Mouse (Mus musculus) limb, embryonic 14.5 days (tissue): ENCODE measurements around the gene A330070K13Rik. TPM values are rescaled to one million over a fixed set of nuclear protein-coding genes. Genes with fewer than 3 reads are reported as not detected.

ENCODE experiments used
- ATAC-seq: fragments of 200-750 bp; cut with Nextera tagmentation; 2 replicates; pipeline ENCODE4 v1.8.0; 2017; ENCODE audit warnings: low read depth, moderate number of reproducible peaks, moderate TSS enrichment; ENCODE audit not compliant: low FRiP score
- DNase-seq: peaks from one replicate; pipeline ENCODE4 v3.0.0-alpha.2; 2015; ENCODE audit warnings: low spot score
- H3K27ac ChIP-seq: fragments of 300-500 bp; sonication (generic); replicated peaks from 2 replicates; pipeline ENCODE4 v1.5.1; 2014; ENCODE audit warnings: low read depth, mild to moderate bottlenecking, low read length, moderate library complexity, mixed read lengths
- H3K27me3 ChIP-seq: fragments of 300-500 bp; sonication (generic); 2 replicates; pipeline ENCODE4 v1.6.1; 2014; ENCODE audit warnings: low read length, mixed read lengths; ENCODE audit not compliant: control insufficient read depth, insufficient read depth
- H3K36me3 ChIP-seq: fragments of 300-500 bp; sonication (generic); 2 replicates; pipeline ENCODE4 v1.6.1; 2014; ENCODE audit warnings: mild to moderate bottlenecking, low read length, moderate library complexity, mixed read lengths; ENCODE audit not compliant: control insufficient read depth, insufficient read depth
- H3K4me1 ChIP-seq: fragments of 300-500 bp; sonication (generic); 2 replicates; pipeline ENCODE4 v1.6.1; 2014; ENCODE audit warnings: antibody characterized with exemption, low read length, mixed read lengths; ENCODE audit not compliant: control insufficient read depth, insufficient read depth
- H3K4me2 ChIP-seq: fragments of 300-500 bp; sonication (generic); replicated peaks from 2 replicates; pipeline ENCODE4 v1.6.1; 2014; ENCODE audit warnings: low read depth, mild to moderate bottlenecking, low read length, moderate library complexity; ENCODE audit not compliant: severe bottlenecking
- H3K4me3 ChIP-seq: fragments of 300-500 bp; sonication (generic); replicated peaks from 2 replicates; pipeline ENCODE4 v1.5.1; 2014; ENCODE audit warnings: low read length
- H3K9ac ChIP-seq: fragments of 300-500 bp; sonication (generic); 2 replicates; pipeline ENCODE4 v1.6.1; 2014; ENCODE audit warnings: mild to moderate bottlenecking, low read depth, low read length, moderate library complexity; ENCODE audit not compliant: severe bottlenecking
- H3K9me3 ChIP-seq: fragments of 300-500 bp; sonication (generic); 2 replicates; pipeline ENCODE4 v1.6.1; 2016; ENCODE audit warnings: low read length; ENCODE audit not compliant: control insufficient read depth
- POLR2A ChIP-seq: fragments of 200-500 bp; IDR thresholded peaks from 2 replicates; pipeline ENCODE4 v1.8.0; 2012; ENCODE audit warnings: inconsistent platforms, mild to moderate bottlenecking, moderate library complexity, borderline replicate concordance; ENCODE audit not compliant: insufficient read depth, insufficient read length; ENCODE audit errors: extremely low read depth
- WGBS: fragments of 180-500 bp; shearing (Covaris S2); extraction: QIAGEN DNeasy Blood & Tissue Kit; methylation state at CpG from one replicate; pipeline ENCODE4 v1.1.7; 2014; 5-methylcytosine and 5-hydroxymethylcytosine counted together
- polyA plus RNA-seq, 2 experiments: library from polyadenylated mRNA; depleted of rRNA in 1 of 2; stranded (reverse) in 1 of 2; unstranded in 1 of 2; fragments of >200 nt; fragmentation: Nextera tagmentation in 1 of 2; extraction: Ambion mirVana in 1 of 2; gene quantifications; 2 replicates each; pipeline versions ENCODE4 v1.2.1 to v1.2.3; 2012 to 2014

A330070K13Rik gene
- polyA plus RNA-seq, 2 experiments = 0.52 TPM; not detected in 1

GRCm38 (mm10) chr5:130395142-130395541, 10.7 kb upstream of the A330070K13Rik start:
- no peak overlapping the region for H3K4me3 ChIP-seq
- no peaks in the 10 kb centered on the region for H3K9me3 ChIP-seq
- no peak overlapping the region for H3K27ac ChIP-seq
- no peaks in the 10 kb centered on the region for H3K36me3 ChIP-seq
- WGBS = 62% methylated on average over 6 of the region's 6 CpGs
- DNase-seq (no peak), ATAC-seq (no peak)
- H3K27me3 ChIP-seq = no peaks in the 10 kb centered on the region
- no peak for TF ChIP-seq POLR2A
- no peak overlapping the region for H3K4me2 ChIP-seq
- no peaks in the 10 kb centered on the region for H3K4me1 ChIP-seq
- no peak overlapping the region for H3K9ac ChIP-seq

- DNase-seq (no peak), ATAC-seq (no peak)
- no peaks in the 10 kb centered on the region for H3K9me3 ChIP-seq
- H3K4me3 ChIP-seq = no peak overlapping the region
- WGBS = 64% methylated on average over 8 of the region's 8 CpGs
- H3K4me2 ChIP-seq = no peak overlapping the region
- no peaks in the 10 kb centered on the region for H3K27me3 ChIP-seq
- H3K36me3 ChIP-seq = no peaks in the 10 kb centered on the region
- no peaks in the 10 kb centered on the region for H3K4me1 ChIP-seq
- no peak for TF ChIP-seq POLR2A
- H3K27ac ChIP-seq = no peak overlapping the region
- H3K9ac ChIP-seq = no peak overlapping the region
These were observed 10.0 kb upstream of the A330070K13Rik start for GRCm38 (mm10) chr5:130394386-130394785.

GRCm38 (mm10) chr5:130393618-130394355, 9.4 kb upstream of the A330070K13Rik start:
- Histone ChIP-seq H3K27me3 (no peaks in the 10 kb centered on the region), H3K9ac (no peak overlapping the region), H3K4me3 (no peak overlapping the region), H3K9me3 (no peaks in the 10 kb centered on the region), H3K4me2 (no peak overlapping the region), H3K4me1 (no peaks in the 10 kb centered on the region), H3K36me3 (no peaks in the 10 kb centered on the region), H3K27ac (no peak overlapping the region)
- no peak for TF ChIP-seq POLR2A
- DNase-seq = no peak
- ATAC-seq = no peak
- WGBS = 53% methylated on average over 8 of the region's 8 CpGs

- Histone ChIP-seq H3K4me3 (no peak overlapping the region), H3K9ac (no peak overlapping the region), H3K9me3 (no peaks in the 10 kb centered on the region), H3K4me1 (no peaks in the 10 kb centered on the region; the same call in none of the 2 replicates), H3K36me3 (no peaks in the 10 kb centered on the region), H3K4me2 (no peak overlapping the region), H3K27me3 (no peaks in the 10 kb centered on the region), H3K27ac (no peak overlapping the region)
- DNase-seq (no peak), ATAC-seq (no peak)
- WGBS = 61% methylated on average over 7 of the region's 7 CpGs
- no peak for TF ChIP-seq POLR2A
These were observed 2.0 kb upstream of the A330070K13Rik start for GRCm38 (mm10) chr5:130386418-130386817.

GRCm38 (mm10) chr5:130375411-130375810, 9.0 kb downstream of the A330070K13Rik start:
- TF ChIP-seq POLR2A = no peak
- Histone ChIP-seq H3K4me3 (no peak overlapping the region), H3K9me3 (no peaks in the 10 kb centered on the region), H3K9ac (no peak overlapping the region), H3K27me3 (no peaks in the 10 kb centered on the region), H3K4me2 (no peak overlapping the region), H3K4me1 (no peaks in the 10 kb centered on the region), H3K36me3 (no peaks in the 10 kb centered on the region), H3K27ac (no peak overlapping the region)
- 83% methylated on average over 3 of the region's 3 CpGs for WGBS
- ATAC-seq (no peak), DNase-seq (no peak)

GRCm38 (mm10) chr5:130369237-130369636, 15.2 kb downstream of the A330070K13Rik start, which contains the start of gene Caln1:
Gene Caln1, plus strand, starts transcription at chr5:130369455.
- no peak for TF ChIP-seq POLR2A
- no peak for ATAC-seq
- no peaks in the 10 kb centered on the region for H3K36me3 ChIP-seq

More at GRCm38 (mm10) chr5:130369237-130369636, 15.2 kb downstream of the A330070K13Rik start, which contains the start of gene Caln1:
- H3K9me3 ChIP-seq = no peaks in the 10 kb centered on the region
- DNase-seq = no peak
- H3K4me2 ChIP-seq = no peak within 1 kb of the TSS
- H3K4me1 ChIP-seq = no peaks in the 10 kb centered on the region
- H3K9ac ChIP-seq = no peak within 1 kb of the TSS
- no peak within 1 kb of the TSS for H3K27ac ChIP-seq
- H3K27me3 ChIP-seq = no peaks in the 10 kb centered on the region
- WGBS = 72% methylated on average over 11 of the region's 11 CpGs
- no peak within 1 kb of the TSS for H3K4me3 ChIP-seq
